Mouse (Mus musculus): Measurements from ENCODE around the gene Dusp15.

Dusp15 gene

GRCm38 (mm10) chr2:152931456-152932160 is 19.9 kb downstream of the Dusp15 start:
- DNase-seq (ENCODE audit: low spot score), result no peak

- no peak for DNase-seq (ENCODE audit: low spot score)
Measured at GRCm38 (mm10) chr2:152930276-152930675, 21.2 kb downstream of the Dusp15 start.

DNA sequence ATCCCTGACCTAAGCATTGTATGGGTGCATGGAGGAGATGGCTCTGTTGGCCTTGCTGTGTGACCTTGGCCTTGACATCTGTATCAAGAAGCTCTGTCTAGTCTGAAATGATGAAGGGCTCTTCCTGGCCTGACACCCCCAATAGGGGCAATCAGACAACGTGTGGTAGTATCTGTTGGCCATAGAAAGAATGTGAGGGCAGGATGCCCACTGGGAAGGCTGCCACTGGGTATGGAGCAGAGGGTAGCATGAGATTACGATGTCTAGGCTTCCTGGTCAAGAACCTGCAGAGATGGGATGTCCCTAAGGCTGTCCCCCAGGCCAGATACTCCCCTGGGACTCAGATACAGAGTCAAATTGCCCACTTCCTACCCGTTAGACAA is 22.5 kb downstream of the Dusp15 start:
- DNase-seq (ENCODE audit: low spot score), result no peak

DNA sequence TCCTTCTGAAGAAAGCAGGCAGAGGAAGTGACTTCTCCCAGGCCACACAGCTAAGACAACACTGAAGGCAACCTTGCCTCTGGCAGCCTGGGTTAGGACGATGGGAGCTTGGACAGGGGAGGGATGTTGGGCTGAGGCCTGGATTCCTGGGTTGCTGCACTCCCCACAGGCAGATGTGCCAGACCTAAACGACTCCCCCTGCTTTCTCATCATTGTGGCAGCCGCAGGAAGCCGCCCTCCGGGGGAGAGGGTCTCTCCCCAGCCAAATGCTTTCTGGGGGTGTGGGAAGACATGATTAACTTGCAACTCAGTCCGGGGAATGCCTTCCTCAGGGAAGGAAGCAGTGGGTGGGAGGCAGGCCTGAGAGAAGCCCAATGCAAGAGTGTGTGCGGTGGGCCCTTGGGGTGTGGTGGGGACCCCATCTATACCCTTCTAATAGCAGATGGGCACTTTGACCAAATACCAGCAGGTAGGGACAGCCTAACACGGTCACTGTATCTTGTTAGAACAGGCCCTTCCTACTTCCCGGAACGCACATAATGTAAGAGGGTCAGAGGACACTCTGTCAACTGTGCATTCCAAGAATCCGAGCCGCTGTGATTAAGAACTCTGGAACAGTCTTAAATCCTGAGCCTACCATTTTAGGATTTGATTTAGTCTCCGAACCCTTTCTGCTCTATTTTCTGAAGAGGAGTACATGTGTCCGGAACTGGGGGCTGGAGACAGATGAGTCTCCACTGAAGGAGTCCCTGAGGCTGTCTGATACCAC is 23.1 kb downstream of the Dusp15 start:
- no peak for DNase-seq (ENCODE audit: low spot score)

GRCm38 (mm10) chr2:152927371-152927770 is 24.1 kb downstream of the Dusp15 start:
- DNase-seq (ENCODE audit: low spot score), result no peak

DNA sequence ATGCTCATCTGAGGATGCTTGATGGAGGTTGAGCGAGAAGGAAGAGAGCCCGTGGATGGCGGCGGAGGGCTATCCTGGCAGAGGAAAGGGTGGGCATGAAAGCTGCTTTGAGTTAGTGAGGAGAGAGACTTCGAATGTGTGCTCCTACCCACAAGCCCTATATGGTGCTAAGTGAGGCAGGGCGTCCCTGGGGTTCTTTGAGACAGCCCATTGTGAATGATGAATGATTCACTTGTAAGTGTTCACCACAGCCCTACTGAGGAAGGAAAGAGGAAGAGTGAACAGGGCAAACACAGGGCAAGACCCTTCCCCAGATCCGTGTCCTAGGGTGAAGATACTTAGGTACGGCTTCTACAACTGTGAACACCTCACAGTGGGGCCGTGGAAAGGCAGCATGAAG is 24.6 kb downstream of the Dusp15 start:
- DNase-seq (ENCODE audit: low spot score), result no peak

DNA sequence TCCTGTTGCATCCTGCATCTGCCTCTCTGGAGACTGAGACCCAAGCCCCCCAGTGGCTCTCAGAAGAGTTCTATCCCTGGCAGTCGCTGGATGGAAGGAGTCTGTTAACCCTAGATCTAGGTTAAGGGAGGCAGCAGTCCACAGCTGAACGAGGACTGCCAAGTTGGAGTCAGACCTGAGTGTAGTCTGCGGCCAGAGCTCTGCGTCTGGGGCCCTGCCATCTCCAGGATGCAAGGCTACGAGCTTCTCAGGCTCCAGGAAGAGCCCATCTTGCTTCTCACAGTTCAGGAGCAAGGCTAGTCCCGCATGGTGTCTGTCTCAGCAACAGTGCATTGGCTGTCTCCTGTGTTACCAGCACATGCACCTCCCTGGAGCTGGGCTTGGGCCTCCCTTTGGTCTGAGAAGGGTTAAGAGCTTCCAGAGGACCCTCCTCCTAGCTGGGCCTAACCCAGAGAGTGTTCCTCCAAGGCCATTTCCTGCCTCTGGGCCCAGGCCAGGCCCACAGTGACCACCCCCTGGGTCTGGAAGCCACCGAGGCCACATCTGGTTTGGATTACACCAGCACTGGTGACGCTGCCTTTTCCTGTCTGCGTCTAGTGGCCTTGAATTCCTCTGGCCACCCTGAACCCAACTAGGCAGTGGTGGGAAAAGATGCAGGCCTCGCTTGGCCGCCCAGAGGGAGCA is 26.2 kb downstream of the Dusp15 start:
- no peak for DNase-seq (ENCODE audit: low spot score)

- no peak for DNase-seq (ENCODE audit: low spot score)
Measured at GRCm38 (mm10) chr2:152924543-152924942, 27.0 kb downstream of the Dusp15 start.

- DNase-seq (ENCODE audit: low spot score), result no peak
Measured at GRCm38 (mm10) chr2:152924128-152924527, 27.4 kb downstream of the Dusp15 start.

GRCm38 (mm10) chr2:152923621-152924020 is 27.9 kb downstream of the Dusp15 start:
- DNase-seq (ENCODE audit: low spot score), result no peak

- DNase-seq (ENCODE audit: low spot score), result no peak
Measured at GRCm38 (mm10) chr2:152922376-152922775, 29.1 kb downstream of the Dusp15 start.

- no peak for DNase-seq (ENCODE audit: low spot score)
Measured at GRCm38 (mm10) chr2:152917671-152918070, 33.8 kb downstream of the Dusp15 start.

- DNase-seq (ENCODE audit: low spot score), result no peak
Measured at GRCm38 (mm10) chr2:152916111-152916510, 35.4 kb downstream of the Dusp15 start.

GRCm38 (mm10) chr2:152915453-152915852 is 36.0 kb downstream of the Dusp15 start:
- DNase-seq (ENCODE audit: low spot score), result no peak

- peak; percentile 83 for DNase-seq (ENCODE audit: low spot score)
Measured at GRCm38 (mm10) chr2:152914310-152915120, 37.0 kb downstream of the Dusp15 start.

DNA sequence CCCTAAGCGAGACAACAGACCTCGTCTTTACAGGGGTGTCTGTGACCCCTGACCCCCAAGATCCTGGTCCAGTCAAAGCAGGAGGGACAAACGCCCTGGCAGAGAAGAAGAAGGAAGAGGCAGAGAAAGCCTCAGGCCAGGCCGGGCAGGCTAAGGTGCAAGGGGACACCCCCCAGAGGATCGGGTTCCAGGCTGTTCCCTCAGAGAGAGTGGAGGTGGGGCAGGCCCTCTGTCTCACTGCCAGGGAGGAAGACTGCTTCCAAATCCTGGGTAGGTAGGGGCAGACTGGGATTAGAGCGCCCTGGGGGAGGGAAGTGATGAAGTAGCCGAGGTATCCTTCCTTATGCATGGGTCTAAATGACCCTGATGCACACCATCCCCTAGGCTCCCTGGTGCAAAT is 38.0 kb downstream of the Dusp15 start:
- DNase-seq (ENCODE audit: low spot score), result no peak

- no peak for DNase-seq (ENCODE audit: low spot score)
Measured at GRCm38 (mm10) chr2:152911432-152911831, 40.1 kb downstream of the Dusp15 start.

GRCm38 (mm10) chr2:152911031-152911430 is 40.5 kb downstream of the Dusp15 start, which contains the start of gene Mylk2:
TSS of gene Mylk2 (plus strand) at chr2:152911352.
- DNase-seq (ENCODE audit: low spot score), result no peak

DNA sequence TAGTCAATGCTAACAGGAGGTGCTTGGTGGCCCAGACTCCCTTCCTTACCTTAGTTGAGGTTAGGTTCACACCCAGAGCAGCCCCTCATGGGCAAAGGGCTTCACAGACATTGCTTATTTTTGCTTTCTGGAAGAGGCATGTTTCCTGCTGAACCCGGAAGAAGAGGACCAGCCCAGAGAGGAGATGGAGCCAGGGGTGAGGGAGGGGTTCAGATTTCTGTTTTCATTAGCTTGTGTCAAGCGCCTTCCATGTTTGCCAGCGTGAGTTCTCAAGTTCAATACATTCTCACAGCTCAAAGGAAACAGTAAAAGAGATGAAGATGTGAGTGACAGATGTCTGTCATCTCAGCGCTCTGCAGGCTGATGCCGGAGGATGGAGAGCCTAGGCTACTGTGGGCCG is 41.6 kb downstream of the Dusp15 start:
- no peak for DNase-seq (ENCODE audit: low spot score)

- DNase-seq (ENCODE audit: low spot score), result no peak
Measured at GRCm38 (mm10) chr2:152907114-152907943, 44.2 kb downstream of the Dusp15 start.

Measured in c-Kit-positive CD71-positive TER-119-positive erythroid progenitor cells, embryonic 14.5 days (primary cell).